Mouse (Mus musculus) thymus, adult 2 months (tissue): ENCODE results near the gene Pds5a.

Experiments used
- CTCF ChIP-seq: fragments of 200-500 bp; IDR thresholded peaks from 2 replicates; pipeline ENCODE4 v1.5.1; 2012; ENCODE audit warnings: mild to moderate bottlenecking, control low read depth, low read length, moderate library complexity, borderline replicate concordance; ENCODE audit not compliant: control insufficient read depth, poor library complexity, insufficient read depth; ENCODE audit errors: extremely low read depth
- POLR2A ChIP-seq: fragments of 200-500 bp; IDR thresholded peaks from 2 replicates; pipeline ENCODE4 v1.6.1; 2012; ENCODE audit warnings: mild to moderate bottlenecking, low read length, control low read depth, moderate library complexity; ENCODE audit not compliant: control insufficient read depth, poor library complexity, insufficient read depth; ENCODE audit errors: extremely low read depth

DNA sequence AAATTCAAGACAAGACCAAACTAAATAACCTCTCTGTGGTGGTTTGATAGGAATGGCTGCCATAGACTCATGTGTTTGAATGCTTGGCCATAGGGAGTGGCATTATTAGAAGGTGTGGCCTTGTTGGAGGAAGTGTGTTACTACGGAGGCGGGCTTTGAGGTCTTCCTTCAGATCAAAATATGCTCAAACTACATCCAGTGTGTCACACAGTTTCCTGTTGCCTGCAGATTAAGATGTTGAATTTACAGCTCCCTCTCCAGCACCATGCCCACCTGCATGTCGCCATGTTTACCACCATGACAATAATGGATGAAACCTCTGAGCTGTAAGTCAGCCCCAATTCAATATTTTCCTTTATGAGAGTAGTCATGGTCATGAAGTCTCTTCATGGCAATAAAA, 41.3 kb upstream of the Pds5a start:
- TF ChIP-seq CTCF, result no peak
- no peak for TF ChIP-seq POLR2A
